Mouse (Mus musculus): ENCODE measurements around the gene Disc1. TPM values are rescaled to one million over a fixed set of nuclear protein-coding genes. Genes with fewer than 3 reads are reported as not detected.

Disc1 gene
- polyA plus RNA-seq, 1 experiment from 2014 or later, result 1.8 TPM

DNA sequence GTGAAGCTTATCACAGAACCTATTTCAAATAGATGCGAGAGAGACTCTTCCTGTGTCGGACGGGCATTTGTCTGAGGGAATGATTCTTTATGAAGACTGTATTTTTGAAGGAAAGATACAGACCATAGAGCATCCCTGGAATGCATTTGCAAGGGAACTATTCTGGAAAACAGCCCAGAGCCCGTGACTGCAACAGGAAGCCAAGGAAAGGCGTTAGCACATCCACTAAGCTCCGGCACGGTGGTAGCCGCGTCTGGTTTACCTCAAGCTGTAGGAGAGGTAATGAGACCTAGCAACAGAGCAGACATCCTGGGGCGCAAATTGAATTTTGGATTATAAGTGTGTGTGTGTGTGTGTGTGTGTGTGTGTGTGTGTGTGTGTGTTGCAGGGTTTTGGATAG is 188.4 kb downstream of the Disc1 start:
- Histone ChIP-seq H3K4me3 (no peak overlapping the region), H3K4me1 (peaks cover 11% of the 10 kb centered on the region), H3K27me3 (replicated peaks) (no peaks in the 10 kb centered on the region; the same call in 1 of the 2 replicates), H3K9ac (no peak overlapping the region), H3K4me2 (replicated peaks) (no peak overlapping the region), H3K27ac (no peak overlapping the region), H3K9me3 (no peaks in the 10 kb centered on the region), H3K36me3 (no peaks in the 10 kb centered on the region)
- 59% methylated on average over 10 of the region's 10 CpGs for WGBS
- ATAC-seq (ENCODE audit: low FRiP score, low read depth), result no peak

DNA sequence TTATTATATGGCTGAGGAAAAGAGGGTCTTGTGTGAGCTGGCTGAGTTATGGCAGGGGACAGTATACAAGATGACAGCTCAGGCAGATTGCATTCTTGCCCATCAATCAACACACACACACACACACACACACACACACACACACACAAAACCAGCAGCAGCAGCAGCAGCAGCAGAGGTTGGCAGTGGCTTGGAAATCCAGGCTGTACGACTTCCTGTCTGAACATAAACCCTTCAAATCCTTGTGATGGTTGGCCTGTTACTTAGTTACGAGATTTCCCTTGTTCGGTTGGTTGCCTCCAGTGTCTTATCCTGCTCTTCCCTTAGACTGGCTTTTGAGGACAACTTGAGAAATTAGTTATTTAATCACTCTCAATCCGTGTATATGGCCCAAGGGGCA is 188.9 kb downstream of the Disc1 start:
- no peak overlapping the region for H3K4me2 ChIP-seq (replicated peaks)
- no peaks in the 10 kb centered on the region for H3K36me3 ChIP-seq
- H3K4me3 ChIP-seq, result no peak overlapping the region
- no peak for ATAC-seq (ENCODE audit: low FRiP score, low read depth)
- WGBS, result 52% methylated on average over 4 of the region's 4 CpGs
- H3K27ac ChIP-seq, result no peak overlapping the region
- no peaks in the 10 kb centered on the region; the same call in 1 of the 2 replicates for H3K27me3 ChIP-seq (replicated peaks)
- H3K9me3 ChIP-seq, result no peaks in the 10 kb centered on the region
- H3K9ac ChIP-seq, result no peak overlapping the region
- H3K4me1 ChIP-seq, result peaks cover 11% of the 10 kb centered on the region

DNA sequence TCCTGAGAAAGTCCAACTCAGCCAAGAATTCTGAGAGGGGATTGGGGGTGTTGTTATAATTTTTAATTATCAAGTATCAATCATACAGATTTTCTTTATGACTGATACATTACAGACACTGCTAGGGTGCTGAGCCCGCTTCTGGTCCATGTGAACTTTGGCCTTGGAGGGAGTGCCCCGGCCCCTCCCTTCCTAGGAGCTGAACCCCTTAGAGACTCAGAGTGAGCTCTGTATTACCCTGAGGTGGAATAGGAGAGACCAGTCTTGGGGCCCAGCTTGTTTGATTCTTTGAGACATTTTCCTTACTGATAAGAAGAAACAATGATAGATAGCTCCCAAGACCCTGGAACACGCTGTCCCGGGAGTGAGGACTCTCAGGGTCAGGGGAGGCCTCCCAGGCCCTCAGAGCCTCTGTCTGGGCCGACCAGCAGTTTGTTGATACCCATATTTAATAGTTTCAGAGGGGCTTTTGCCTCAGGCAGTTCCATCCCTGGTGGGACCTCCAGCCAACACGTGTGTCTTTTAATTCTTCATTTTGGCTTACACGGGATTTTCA is 192.8 kb downstream of the Disc1 start:
- ATAC-seq (ENCODE audit: low FRiP score, low read depth), result no peak
- Histone ChIP-seq H3K27me3 (replicated peaks) (no peaks in the 10 kb centered on the region; the same call in 1 of the 2 replicates), H3K4me3 (no peak overlapping the region), H3K9me3 (no peaks in the 10 kb centered on the region), H3K9ac (no peak overlapping the region), H3K27ac (no peak overlapping the region), H3K36me3 (no peaks in the 10 kb centered on the region), H3K4me1 (no peaks in the 10 kb centered on the region; the same call in 1 of the 2 replicates), H3K4me2 (replicated peaks) (no peak overlapping the region)
- WGBS, result 52% methylated on average over 7 of the region's 7 CpGs

DNA sequence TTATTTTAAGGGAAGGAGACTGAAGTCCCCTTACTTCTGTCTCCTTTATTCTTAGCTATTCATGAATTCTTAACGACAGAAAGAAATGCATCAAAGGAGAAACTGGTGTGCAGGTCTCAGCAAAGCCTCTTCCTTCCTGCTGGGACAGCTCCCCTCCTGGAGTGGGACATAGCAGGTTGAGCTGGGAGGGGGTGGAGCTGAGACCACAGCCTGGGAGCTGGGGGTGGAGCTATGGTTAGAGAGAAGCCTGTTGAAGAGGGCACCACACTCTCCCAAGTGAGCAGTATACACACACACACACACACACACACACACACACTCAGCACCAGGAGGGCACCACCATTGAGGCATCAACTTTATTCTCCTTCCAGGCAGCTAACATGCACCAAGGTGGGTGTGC is 193.4 kb downstream of the Disc1 start:
- Histone ChIP-seq H3K4me2 (replicated peaks) (no peak overlapping the region), H3K9ac (no peak overlapping the region), H3K36me3 (no peaks in the 10 kb centered on the region), H3K27me3 (replicated peaks) (no peaks in the 10 kb centered on the region; the same call in 1 of the 2 replicates), H3K9me3 (no peaks in the 10 kb centered on the region), H3K27ac (no peak overlapping the region), H3K4me3 (no peak overlapping the region), H3K4me1 (no peaks in the 10 kb centered on the region; the same call in 1 of the 2 replicates)
- WGBS, result 2% methylated on average over 1 of the region's 1 CpGs
- no peak for ATAC-seq (ENCODE audit: low FRiP score, low read depth)

DNA sequence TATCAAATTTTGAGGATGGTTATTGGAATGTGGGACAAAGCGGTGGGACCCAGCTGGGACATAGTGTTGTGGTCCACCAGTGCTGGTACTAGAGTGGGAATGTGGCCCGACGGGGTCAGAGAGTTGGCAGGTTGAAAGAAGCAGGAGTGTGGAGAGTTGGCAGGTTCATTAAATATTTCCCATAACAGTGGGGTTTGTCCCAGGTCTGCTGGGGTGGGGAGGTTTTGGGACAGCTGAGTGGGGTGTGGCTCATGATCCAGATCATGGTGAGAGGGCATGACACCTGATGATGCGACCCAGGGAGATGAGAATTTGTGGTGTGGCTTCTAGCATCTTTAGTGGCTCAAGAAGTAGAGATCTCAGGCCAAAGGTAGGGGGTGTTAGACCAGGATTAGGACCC is 199.0 kb downstream of the Disc1 start:
- Histone ChIP-seq H3K9me3 (no peaks in the 10 kb centered on the region), H3K4me3 (no peak overlapping the region), H3K27me3 (replicated peaks) (no peaks in the 10 kb centered on the region), H3K4me1 (peaks cover 20% of the 10 kb centered on the region), H3K9ac (no peak overlapping the region), H3K4me2 (replicated peaks) (no peak overlapping the region), H3K27ac (no peak overlapping the region), H3K36me3 (no peaks in the 10 kb centered on the region)
- WGBS, result 96% methylated on average over 4 of the region's 4 CpGs
- ATAC-seq (ENCODE audit: low FRiP score, low read depth), result no peak

DNA sequence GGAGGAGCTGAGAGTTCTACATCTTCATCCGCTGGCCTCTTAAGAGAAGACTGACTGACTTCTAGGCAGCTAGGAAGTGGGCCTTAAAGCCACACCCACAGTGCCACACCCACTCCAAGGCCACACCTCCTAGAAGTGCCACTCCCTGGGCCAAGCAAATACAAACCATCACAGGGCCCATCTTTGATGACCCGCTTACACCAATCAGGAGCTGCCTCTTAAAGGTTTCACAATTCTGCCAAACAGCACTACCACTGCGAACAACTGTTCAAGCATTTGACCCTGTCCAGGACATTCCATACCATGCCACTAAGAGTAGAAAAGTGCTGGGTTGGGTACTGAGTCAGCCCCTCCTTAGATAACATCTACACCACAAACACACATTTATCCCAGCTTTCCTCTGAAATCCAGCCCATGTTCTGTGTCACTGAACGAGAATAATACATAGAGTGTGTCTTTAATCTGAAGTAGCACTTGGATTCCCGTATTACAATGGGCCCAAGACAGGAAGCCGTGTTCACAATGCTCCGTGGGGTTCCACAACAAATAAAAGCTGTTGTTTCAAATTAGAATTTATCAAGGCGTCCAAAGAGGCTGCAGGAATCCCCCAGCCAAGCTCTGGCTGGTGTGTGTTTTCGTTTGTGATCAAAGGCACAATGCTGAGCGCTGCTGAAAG is 199.6 kb downstream of the Disc1 start:
- 38% methylated on average over 10 of the region's 10 CpGs for WGBS
- H3K9me3 ChIP-seq, result no peaks in the 10 kb centered on the region
- ATAC-seq (ENCODE audit: low FRiP score, low read depth), result peak; percentile 25; the same call in 1 of the 2 replicates
- no peaks in the 10 kb centered on the region for H3K27me3 ChIP-seq (replicated peaks)
- H3K4me1 ChIP-seq, result peaks cover 20% of the 10 kb centered on the region
- peak overlapping the region; percentile 67 for H3K27ac ChIP-seq
- peak overlapping the region; percentile 60; the same call in 1 of the 2 replicates for H3K9ac ChIP-seq
- H3K4me3 ChIP-seq, result no peak overlapping the region
- H3K4me2 ChIP-seq (replicated peaks), result peak overlapping the region; percentile 72
- no peaks in the 10 kb centered on the region for H3K36me3 ChIP-seq

DNA sequence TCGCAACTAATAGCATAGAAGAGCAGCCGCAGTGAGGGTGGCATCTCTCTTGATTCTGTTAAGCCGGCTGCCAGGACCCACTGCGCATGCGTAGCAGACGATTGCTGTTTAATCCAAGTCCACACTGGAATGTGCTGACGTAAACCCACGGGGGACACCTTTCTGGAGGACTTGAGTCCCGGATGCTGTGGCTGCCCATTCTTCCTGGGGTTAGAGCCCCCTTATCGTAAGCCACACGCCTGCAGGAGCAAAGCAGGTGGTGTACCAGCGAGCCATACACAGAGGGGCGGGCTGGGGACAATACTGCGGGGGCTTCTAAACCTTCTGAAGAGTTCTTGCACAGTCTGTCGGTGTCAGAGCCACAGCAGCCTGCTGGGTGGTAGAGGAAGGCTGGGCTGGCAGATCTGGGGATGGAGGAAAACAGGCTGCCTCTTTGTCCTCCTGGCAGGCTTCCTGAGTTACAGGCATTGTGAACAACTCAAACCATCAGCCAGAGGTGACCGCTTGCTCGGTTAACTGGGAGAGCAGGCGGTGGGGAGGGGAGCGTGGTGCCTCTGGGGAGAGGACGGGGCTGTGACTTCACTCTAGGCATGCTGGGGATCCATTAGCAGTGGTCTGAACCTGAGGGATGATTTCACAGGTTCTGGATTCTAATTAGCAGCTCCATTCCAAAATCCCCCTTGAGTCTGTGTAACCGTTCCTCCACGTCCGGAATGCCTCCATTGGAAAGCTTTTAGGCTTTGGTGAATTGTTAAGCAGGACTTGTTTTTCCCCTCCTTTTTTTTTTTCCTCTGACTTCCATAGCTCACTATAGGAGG is 200.4 kb downstream of the Disc1 start:
- no peaks in the 10 kb centered on the region for H3K36me3 ChIP-seq
- H3K9me3 ChIP-seq, result no peaks in the 10 kb centered on the region
- WGBS, result 17% methylated on average over 23 of the region's 23 CpGs
- H3K4me2 ChIP-seq (replicated peaks), result peak overlapping the region; percentile 72
- peaks cover 20% of the 10 kb centered on the region for H3K4me1 ChIP-seq
- peak; percentile 68 for ATAC-seq (ENCODE audit: low FRiP score, low read depth)
- peak overlapping the region; percentile 28 for H3K4me3 ChIP-seq
- no peaks in the 10 kb centered on the region for H3K27me3 ChIP-seq (replicated peaks)
- peak overlapping the region; percentile 67; the same call in 1 of the 2 replicates for H3K27ac ChIP-seq
- H3K9ac ChIP-seq, result peak overlapping the region; percentile 60

DNA sequence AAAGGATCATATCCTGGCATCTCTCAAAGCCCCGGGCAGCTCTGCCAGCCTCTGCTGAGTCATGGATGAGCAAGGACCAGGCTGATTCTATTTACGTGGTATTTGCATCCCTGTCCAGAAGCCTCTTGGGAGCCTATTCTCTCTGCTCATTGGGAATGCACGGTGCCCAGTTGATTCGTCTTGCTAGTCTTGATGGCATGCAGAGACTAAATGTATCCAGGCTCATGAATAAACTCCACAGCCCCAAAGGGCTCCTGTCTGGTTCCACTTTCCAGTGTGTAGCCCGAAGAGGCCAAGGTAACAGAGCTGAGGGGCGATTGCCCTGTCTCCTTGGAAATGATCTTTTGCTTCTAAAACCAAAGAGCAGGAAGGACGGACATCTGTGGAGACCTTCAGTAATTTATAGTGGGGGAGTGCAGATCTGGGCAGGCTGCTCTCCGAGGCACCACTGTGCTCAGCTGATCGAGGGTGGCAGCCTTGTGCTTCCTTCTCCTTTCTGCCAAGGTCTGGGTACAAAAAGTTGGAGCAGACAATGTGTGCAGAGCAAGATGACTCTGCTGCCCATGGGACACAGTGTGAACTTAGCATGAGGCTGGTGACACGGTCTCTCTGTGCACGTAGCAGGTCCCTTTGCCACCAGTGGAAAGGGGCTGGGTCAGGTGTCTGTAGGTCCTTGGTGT is 201.2 kb downstream of the Disc1 start:
- H3K4me2 ChIP-seq (replicated peaks), result peak overlapping the region; percentile 72
- H3K4me3 ChIP-seq, result no peak overlapping the region
- no peak overlapping the region for H3K9ac ChIP-seq
- no peaks in the 10 kb centered on the region for H3K27me3 ChIP-seq (replicated peaks)
- no peaks in the 10 kb centered on the region for H3K36me3 ChIP-seq
- H3K4me1 ChIP-seq, result peaks cover 20% of the 10 kb centered on the region
- H3K27ac ChIP-seq, result no peak overlapping the region
- no peaks in the 10 kb centered on the region for H3K9me3 ChIP-seq
- 50% methylated on average over 11 of the region's 11 CpGs for WGBS
- ATAC-seq (ENCODE audit: low FRiP score, low read depth), result peak; percentile 56

DNA sequence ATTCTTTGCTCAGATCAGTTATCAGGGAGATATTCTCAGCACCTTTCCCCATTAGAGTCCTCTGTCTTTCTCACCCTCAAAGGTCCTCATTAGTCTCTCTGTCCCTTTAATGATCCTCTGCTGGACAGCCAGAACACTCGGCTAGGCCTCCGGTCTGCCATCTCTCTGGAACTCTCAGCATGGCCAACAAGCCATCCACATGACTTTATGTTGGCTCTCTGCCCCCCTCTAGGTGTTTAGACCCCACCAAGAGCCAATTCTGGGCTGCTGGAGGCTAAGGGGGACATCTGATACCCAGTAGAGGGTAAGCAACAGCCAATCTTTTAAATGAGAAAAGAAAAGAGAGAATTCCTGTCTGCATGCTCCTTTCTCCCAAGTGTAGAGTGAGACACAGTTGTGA is 203.7 kb downstream of the Disc1 start:
- Histone ChIP-seq H3K9me3 (no peaks in the 10 kb centered on the region), H3K4me3 (no peak overlapping the region), H3K27me3 (replicated peaks) (no peaks in the 10 kb centered on the region), H3K4me1 (peaks cover 20% of the 10 kb centered on the region), H3K4me2 (replicated peaks) (no peak overlapping the region), H3K9ac (no peak overlapping the region), H3K27ac (no peak overlapping the region), H3K36me3 (no peaks in the 10 kb centered on the region)
- no peak for ATAC-seq (ENCODE audit: low FRiP score, low read depth)
- WGBS, result 64% methylated on average over 2 of the region's 2 CpGs

DNA sequence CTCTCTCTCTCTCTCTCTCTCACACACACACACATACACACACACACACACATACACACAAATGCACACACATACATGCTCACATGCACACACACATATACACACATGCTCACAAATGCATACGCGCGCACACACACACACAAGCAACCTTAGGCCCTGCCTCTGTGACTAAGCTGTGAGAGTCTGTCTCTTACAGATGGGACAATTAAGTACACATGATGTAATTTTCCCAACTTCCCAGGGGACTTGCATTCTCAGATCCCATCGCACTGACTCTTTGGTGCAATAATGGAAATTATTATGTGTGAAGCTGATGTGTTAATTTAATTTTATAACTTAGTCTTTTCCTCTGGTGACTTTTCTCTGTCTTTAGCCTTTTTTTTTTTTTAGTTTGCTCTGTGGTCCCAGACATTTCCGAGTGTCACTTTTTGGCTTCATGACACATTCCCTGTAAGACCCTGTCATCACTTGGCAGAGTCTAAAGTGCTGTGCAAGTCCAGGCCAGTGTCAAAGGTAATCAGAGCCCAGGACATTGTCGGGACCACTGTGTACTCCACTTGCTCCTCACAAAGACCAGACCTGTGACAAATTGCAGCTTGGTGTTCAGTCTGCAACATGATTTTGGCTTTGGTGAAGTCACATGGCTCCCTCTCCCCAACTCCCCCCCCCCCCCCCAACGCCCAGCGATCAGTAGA is 205.0 kb downstream of the Disc1 start:
- Histone ChIP-seq H3K36me3 (no peaks in the 10 kb centered on the region), H3K4me3 (no peak overlapping the region), H3K9me3 (no peaks in the 10 kb centered on the region), H3K9ac (no peak overlapping the region), H3K4me1 (peaks cover 15% of the 10 kb centered on the region), H3K4me2 (replicated peaks) (no peak overlapping the region), H3K27me3 (replicated peaks) (no peaks in the 10 kb centered on the region), H3K27ac (no peak overlapping the region)
- ATAC-seq (ENCODE audit: low FRiP score, low read depth), result no peak
- WGBS, result 90% methylated on average over 8 of the region's 8 CpGs

DNA sequence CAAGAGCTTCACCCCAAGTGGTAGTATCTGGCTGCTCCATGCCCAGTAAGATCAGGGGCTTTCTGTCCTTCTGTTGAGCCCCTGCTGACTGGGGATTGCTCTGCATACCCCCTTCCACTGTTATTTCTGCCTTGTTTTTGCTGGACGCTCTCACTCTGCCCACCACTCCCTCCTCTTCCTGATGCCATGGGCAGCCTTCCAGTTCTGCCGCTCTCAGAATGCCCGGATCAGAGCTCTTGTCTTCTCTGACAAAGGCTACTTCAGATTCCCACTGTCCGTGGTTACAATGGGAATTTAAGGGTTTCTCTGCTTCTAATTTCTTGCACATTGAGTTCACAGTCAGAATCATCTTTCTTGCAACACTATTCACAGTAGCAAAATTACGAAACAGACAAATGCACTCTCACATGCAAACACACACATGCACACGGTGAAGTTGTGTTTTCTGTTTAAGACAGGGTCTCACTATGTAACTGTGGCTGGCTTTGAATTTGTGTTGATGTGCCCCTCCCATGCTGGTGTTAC is 214.2 kb downstream of the Disc1 start:
- Histone ChIP-seq H3K4me1 (no peaks in the 10 kb centered on the region), H3K36me3 (no peaks in the 10 kb centered on the region), H3K4me3 (no peak overlapping the region), H3K9me3 (no peaks in the 10 kb centered on the region), H3K4me2 (replicated peaks) (no peak overlapping the region), H3K9ac (no peak overlapping the region), H3K27me3 (replicated peaks) (no peaks in the 10 kb centered on the region), H3K27ac (no peak overlapping the region)
- no peak for ATAC-seq (ENCODE audit: low FRiP score, low read depth)
- 75% methylated on average over 6 of the region's 6 CpGs for WGBS

Data from neural tube, embryonic 12.5 days (tissue).